Mouse (Mus musculus): ENCODE results near the gene Ugt1a1. TPM values are rescaled to one million over a fixed set of nuclear protein-coding genes. Genes with fewer than 3 reads are reported as not detected.

The Ugt1a1 gene
- polyA plus RNA-seq, 1 experiment from 2014 or later, result not detected

DNA sequence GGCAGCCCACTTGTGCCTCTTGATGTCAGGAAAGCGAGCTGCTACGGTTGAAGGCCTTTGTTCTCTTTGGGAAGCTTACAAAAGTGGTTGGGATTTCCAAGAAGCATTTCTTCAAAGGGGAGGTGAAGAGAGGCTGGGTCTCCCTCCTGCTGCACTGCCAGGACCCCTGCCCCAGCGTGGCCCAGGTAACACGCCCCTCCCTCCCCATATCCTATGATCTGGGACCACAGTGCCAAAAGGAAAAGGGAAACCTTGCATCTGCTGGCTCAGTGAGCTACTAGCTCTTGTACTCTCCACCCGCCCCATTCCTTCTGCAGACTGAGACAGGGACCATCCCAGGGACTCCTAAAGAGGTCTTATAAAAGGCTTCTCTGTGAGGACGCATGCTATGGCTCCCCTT lies 45.9 kb downstream of the Ugt1a1 start:
- no peaks in the 10 kb centered on the region for H3K27me3 ChIP-seq (replicated peaks; ENCODE audit: control insufficient read depth, insufficient read depth, low read length)
- H3K4me3 ChIP-seq (ENCODE audit: low read depth, low read length), result no peak overlapping the region
- H3K4me2 ChIP-seq (ENCODE audit: low read length), result no peak overlapping the region
- H3K9ac ChIP-seq (ENCODE audit: low read length), result no peak overlapping the region
- WGBS, result 84% methylated on average over 6 of the region's 6 CpGs
- H3K36me3 ChIP-seq (ENCODE audit: control insufficient read depth, insufficient read depth, low read length), result peaks cover 36% of the 10 kb centered on the region
- H3K27ac ChIP-seq (ENCODE audit: low read depth, low read length), result no peak overlapping the region
- H3K9me3 ChIP-seq (replicated peaks; ENCODE audit: control insufficient read depth, low read length), result peaks cover 47% of the 10 kb centered on the region
- H3K4me1 ChIP-seq (ENCODE audit: control insufficient read depth, insufficient read depth, low read length), result no peaks in the 10 kb centered on the region
- DNase-seq (ENCODE audit: low spot score) (no peak), ATAC-seq (no peak)

DNA sequence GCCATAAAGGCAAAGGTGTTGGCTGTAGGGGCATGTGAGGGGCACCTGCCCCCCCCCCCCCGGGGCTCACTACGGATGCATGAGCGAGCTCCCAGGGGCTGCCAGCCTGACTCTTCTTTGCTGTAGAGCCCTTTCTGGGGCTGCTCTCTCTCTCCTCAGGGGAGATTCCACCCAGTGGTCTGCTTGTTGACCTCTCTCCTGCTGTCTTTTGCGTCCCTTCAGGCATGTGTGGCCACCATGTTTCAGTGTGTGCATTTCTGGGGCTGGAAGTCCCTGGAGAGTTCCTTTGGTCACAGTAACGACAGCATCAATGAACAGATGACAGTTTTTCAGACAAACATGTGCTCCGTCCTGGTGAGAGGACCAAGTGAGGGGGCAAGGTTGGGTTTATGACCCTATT lies 46.6 kb downstream of the Ugt1a1 start:
- no peaks in the 10 kb centered on the region for H3K27me3 ChIP-seq (replicated peaks; ENCODE audit: control insufficient read depth, insufficient read depth, low read length)
- no peaks in the 10 kb centered on the region for H3K4me1 ChIP-seq (ENCODE audit: control insufficient read depth, insufficient read depth, low read length)
- ATAC-seq (no peak), DNase-seq (ENCODE audit: low spot score) (no peak)
- no peak overlapping the region for H3K4me3 ChIP-seq (ENCODE audit: low read depth, low read length)
- peaks cover 43% of the 10 kb centered on the region for H3K36me3 ChIP-seq (ENCODE audit: control insufficient read depth, insufficient read depth, low read length)
- peaks cover 41% of the 10 kb centered on the region for H3K9me3 ChIP-seq (replicated peaks; ENCODE audit: control insufficient read depth, low read length)
- no peak overlapping the region for H3K4me2 ChIP-seq (ENCODE audit: low read length)
- H3K27ac ChIP-seq (ENCODE audit: low read depth, low read length), result no peak overlapping the region
- H3K9ac ChIP-seq (ENCODE audit: low read length), result no peak overlapping the region
- WGBS, result 74% methylated on average over 6 of the region's 6 CpGs

DNA sequence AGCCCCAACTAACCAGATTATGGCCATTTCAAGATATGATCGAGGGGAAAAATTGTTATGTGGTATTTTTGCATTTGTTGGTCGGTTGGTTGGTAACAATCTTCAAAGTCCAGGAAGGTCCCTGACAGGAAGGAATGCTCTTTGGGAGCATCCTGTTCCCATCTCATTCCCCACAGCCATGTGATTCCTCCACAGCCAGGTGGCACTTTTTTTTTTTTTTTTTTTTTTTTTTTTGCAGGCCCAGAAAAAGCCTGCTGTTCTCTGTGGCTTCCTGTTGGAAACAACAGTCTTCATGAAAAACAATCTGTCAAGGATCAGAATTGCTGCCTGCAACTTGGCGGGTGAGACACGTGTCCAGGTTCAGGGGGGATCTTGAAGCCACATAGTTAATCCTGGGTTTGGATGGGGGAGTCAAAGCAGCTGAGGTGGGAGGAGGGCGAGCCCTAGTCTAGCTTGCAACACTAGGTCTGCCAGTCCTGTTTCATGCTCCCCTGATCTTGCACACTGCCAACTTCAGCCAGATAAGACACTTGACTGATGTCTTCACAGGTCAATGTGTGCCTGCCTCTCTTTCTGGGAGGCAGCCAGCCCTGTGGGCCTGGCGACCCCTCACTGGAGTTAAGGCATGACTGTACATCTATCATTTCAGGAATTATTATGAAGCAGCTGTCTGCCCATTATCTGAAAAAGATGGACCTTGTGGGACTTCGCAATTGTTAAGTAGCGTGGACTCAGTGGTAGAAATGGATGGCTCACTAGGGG lies 47.3 kb downstream of the Ugt1a1 start:
- Histone ChIP-seq H3K4me2 (ENCODE audit: low read length) (no peak overlapping the region), H3K9ac (ENCODE audit: low read length) (no peak overlapping the region), H3K9me3 (replicated peaks; ENCODE audit: control insufficient read depth, low read length) (peaks cover 36% of the 10 kb centered on the region), H3K4me3 (ENCODE audit: low read depth, low read length) (no peak overlapping the region), H3K36me3 (ENCODE audit: control insufficient read depth, insufficient read depth, low read length) (peaks cover 50% of the 10 kb centered on the region), H3K4me1 (ENCODE audit: control insufficient read depth, insufficient read depth, low read length) (no peaks in the 10 kb centered on the region), H3K27me3 (replicated peaks; ENCODE audit: control insufficient read depth, insufficient read depth, low read length) (no peaks in the 10 kb centered on the region), H3K27ac (ENCODE audit: low read depth, low read length) (no peak overlapping the region)
- ATAC-seq (no peak), DNase-seq (ENCODE audit: low spot score) (no peak)
- WGBS, result 82% methylated on average over 8 of the region's 8 CpGs

DNA sequence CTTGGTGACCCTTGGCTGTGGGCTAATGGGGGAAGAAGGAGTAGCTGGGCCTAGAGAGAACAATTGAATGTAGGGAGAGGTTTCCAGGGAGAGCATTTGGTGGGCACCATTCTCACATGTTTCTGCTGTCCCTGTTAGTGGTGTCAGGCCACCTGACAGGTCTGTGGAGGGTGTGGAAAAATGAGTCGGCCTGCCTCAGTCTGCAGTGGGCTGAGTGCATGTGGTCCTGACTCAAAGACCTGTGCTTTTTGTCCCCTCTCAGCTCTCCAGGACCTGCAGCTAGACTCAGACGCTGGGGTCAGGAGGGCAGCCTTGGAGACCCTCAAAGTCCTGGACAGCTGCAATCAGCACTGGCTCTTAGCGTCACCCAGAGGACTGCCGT lies 47.9 kb downstream of the Ugt1a1 start:
- DNase-seq (ENCODE audit: low spot score) (no peak), ATAC-seq (peak; percentile 9)
- no peak overlapping the region for H3K4me3 ChIP-seq (ENCODE audit: low read depth, low read length)
- H3K4me2 ChIP-seq (ENCODE audit: low read length), result no peak overlapping the region
- H3K27ac ChIP-seq (ENCODE audit: low read depth, low read length), result no peak overlapping the region
- peaks cover 31% of the 10 kb centered on the region for H3K9me3 ChIP-seq (replicated peaks; ENCODE audit: control insufficient read depth, low read length)
- 83% methylated on average over 4 of the region's 4 CpGs for WGBS
- H3K4me1 ChIP-seq (ENCODE audit: control insufficient read depth, insufficient read depth, low read length), result no peaks in the 10 kb centered on the region
- peaks cover 56% of the 10 kb centered on the region for H3K36me3 ChIP-seq (ENCODE audit: control insufficient read depth, insufficient read depth, low read length)
- no peaks in the 10 kb centered on the region for H3K27me3 ChIP-seq (replicated peaks; ENCODE audit: control insufficient read depth, insufficient read depth, low read length)
- no peak overlapping the region for H3K9ac ChIP-seq (ENCODE audit: low read length)

DNA sequence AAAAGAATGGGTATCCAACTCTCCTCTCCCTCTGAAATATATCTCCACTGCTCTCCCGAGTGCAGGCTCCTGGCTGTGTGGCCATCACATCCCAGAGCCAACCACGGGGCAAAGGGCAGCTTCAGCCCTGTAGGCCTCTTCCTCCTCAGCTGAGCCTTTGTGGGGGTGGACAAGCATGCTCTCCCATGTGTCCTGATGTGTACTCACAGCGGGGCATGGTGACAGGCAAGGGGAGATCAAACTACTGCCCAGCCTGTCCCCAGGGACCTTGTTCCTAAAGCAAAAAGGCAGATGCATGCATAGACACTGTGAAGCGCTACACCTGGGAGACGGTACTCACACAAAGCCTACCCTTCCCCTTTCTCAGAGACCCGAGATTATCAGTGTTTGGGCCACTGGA lies 48.4 kb downstream of the Ugt1a1 start:
- ATAC-seq (0 out of 2 replicates have a peak, but pooled peaks have one; percentile 5), DNase-seq (ENCODE audit: low spot score) (no peak)
- WGBS, result 85% methylated on average over 6 of the region's 6 CpGs
- Histone ChIP-seq H3K9me3 (replicated peaks; ENCODE audit: control insufficient read depth, low read length) (peaks cover 26% of the 10 kb centered on the region), H3K4me3 (ENCODE audit: low read depth, low read length) (no peak overlapping the region), H3K4me1 (ENCODE audit: control insufficient read depth, insufficient read depth, low read length) (no peaks in the 10 kb centered on the region), H3K36me3 (ENCODE audit: control insufficient read depth, insufficient read depth, low read length) (peaks cover 60% of the 10 kb centered on the region), H3K4me2 (ENCODE audit: low read length) (no peak overlapping the region), H3K27me3 (replicated peaks; ENCODE audit: control insufficient read depth, insufficient read depth, low read length) (no peaks in the 10 kb centered on the region), H3K9ac (ENCODE audit: low read length) (no peak overlapping the region), H3K27ac (ENCODE audit: low read depth, low read length) (no peak overlapping the region)

DNA sequence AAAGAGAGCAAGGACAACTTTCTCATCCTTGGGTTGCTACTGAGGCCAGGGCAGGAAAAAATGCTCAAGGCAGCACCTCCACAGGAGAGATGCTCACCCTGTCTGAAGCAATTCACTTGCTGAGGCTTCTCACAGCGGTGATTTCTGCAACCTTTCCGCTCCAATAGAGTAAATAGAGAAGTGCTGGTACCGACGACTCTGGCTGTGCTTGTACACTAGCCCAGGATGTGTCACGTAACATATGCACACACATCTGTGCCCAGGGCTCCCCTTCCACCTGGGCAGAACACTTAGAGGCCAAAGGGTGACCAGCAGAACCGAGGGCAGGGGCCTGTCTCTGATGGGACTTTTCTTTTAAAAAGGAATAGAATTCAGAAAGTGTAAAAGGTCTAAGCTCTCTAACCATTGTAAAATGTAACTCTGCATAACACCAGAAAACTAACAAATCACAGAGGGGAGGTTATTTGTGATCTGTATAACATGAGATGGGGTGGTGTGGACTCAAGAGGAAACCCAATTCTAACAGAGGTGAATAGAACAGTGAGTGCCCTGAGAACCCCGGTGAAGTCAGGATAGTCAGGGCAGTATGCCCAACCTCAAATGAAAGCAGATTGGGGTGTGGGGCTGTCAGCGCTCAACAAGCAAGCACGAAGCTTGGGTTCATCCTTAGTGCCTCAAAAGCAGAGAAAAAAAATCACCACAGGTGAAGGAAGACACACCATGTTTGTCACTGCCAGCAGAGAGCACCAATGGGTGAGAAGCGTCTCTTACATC lies 49.0 kb downstream of the Ugt1a1 start:
- Histone ChIP-seq H3K27me3 (replicated peaks; ENCODE audit: control insufficient read depth, insufficient read depth, low read length) (no peaks in the 10 kb centered on the region), H3K9ac (ENCODE audit: low read length) (no peak overlapping the region), H3K4me3 (ENCODE audit: low read depth, low read length) (no peak overlapping the region), H3K27ac (ENCODE audit: low read depth, low read length) (no peak overlapping the region), H3K36me3 (ENCODE audit: control insufficient read depth, insufficient read depth, low read length) (peaks cover 67% of the 10 kb centered on the region), H3K9me3 (replicated peaks; ENCODE audit: control insufficient read depth, low read length) (peaks cover 20% of the 10 kb centered on the region), H3K4me1 (ENCODE audit: control insufficient read depth, insufficient read depth, low read length) (no peaks in the 10 kb centered on the region), H3K4me2 (ENCODE audit: low read length) (no peak overlapping the region)
- no peak for ATAC-seq
- 86% methylated on average over 10 of the region's 10 CpGs for WGBS
- no peak for DNase-seq (ENCODE audit: low spot score)

DNA sequence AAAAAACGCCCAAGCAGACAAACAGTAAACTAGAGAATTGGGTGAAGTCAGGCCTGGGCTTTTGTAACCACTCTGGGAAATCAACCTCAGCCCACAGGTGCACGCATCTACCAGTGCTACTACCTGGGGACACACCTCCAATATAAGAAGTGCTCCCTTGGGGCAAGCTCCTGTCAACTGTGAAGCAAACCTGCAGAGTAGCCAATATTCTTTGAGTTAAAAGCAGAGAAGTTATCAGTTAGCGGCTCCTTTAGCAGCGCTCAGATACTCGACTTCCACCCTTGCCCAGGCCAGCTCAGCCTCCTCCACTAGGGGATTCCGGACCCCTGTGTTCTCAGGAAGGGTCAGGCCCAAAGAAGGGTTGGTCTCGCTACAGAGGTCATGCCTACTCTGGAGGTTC lies 49.9 kb downstream of the Ugt1a1 start:
- 88% methylated on average over 7 of the region's 7 CpGs for WGBS
- 0 out of 2 replicates have a peak, but pooled peaks have one; percentile 2 for ATAC-seq

DNA sequence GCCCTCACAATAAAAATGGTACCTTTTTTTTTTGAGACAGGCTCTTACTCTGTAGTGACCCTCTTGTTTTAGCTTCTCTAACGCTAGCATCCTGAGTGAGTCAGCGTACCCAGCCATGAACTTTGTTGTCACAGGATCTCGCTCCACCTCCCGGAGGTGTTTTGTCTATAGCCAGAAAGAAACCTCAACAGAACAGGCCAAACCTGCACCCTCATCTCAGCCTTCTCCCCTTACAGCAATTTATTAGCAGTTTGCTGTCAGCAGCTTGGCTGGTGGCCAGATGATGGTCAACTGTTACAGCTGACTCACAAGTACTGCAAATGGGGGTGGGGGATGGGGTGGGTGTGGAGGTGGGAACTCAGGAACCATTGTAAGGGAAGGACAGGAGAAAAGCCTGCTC lies 50.5 kb downstream of the Ugt1a1 start:
- no peaks in the 10 kb centered on the region for H3K27me3 ChIP-seq (replicated peaks; ENCODE audit: control insufficient read depth, insufficient read depth, low read length)
- H3K4me1 ChIP-seq (ENCODE audit: control insufficient read depth, insufficient read depth, low read length), result no peaks in the 10 kb centered on the region
- DNase-seq (ENCODE audit: low spot score) (peak; percentile 75), ATAC-seq (no peak)
- 87% methylated on average over 4 of the region's 4 CpGs for WGBS
- H3K36me3 ChIP-seq (ENCODE audit: control insufficient read depth, insufficient read depth, low read length), result peaks cover 82% of the 10 kb centered on the region
- no peak overlapping the region for H3K4me3 ChIP-seq (ENCODE audit: low read depth, low read length)
- no peak overlapping the region for H3K27ac ChIP-seq (ENCODE audit: low read depth, low read length)
- H3K9ac ChIP-seq (ENCODE audit: low read length), result no peak overlapping the region
- H3K9me3 ChIP-seq (replicated peaks; ENCODE audit: control insufficient read depth, low read length), result peaks cover 5% of the 10 kb centered on the region
- H3K4me2 ChIP-seq (ENCODE audit: low read length), result no peak overlapping the region

More for the DNA sequence above, 49.9 kb downstream of the Ugt1a1 start:
- H3K9me3 ChIP-seq (replicated peaks; ENCODE audit: control insufficient read depth, low read length), result peaks cover 10% of the 10 kb centered on the region
- DNase-seq (ENCODE audit: low spot score), result no peak
- no peak overlapping the region for H3K4me2 ChIP-seq (ENCODE audit: low read length)
- no peaks in the 10 kb centered on the region for H3K27me3 ChIP-seq (replicated peaks; ENCODE audit: control insufficient read depth, insufficient read depth, low read length)
- peaks cover 76% of the 10 kb centered on the region for H3K36me3 ChIP-seq (ENCODE audit: control insufficient read depth, insufficient read depth, low read length)
- no peak overlapping the region for H3K9ac ChIP-seq (ENCODE audit: low read length)
- no peak overlapping the region for H3K27ac ChIP-seq (ENCODE audit: low read depth, low read length)
- no peak overlapping the region for H3K4me3 ChIP-seq (ENCODE audit: low read depth, low read length)
- no peaks in the 10 kb centered on the region for H3K4me1 ChIP-seq (ENCODE audit: control insufficient read depth, insufficient read depth, low read length)

DNA sequence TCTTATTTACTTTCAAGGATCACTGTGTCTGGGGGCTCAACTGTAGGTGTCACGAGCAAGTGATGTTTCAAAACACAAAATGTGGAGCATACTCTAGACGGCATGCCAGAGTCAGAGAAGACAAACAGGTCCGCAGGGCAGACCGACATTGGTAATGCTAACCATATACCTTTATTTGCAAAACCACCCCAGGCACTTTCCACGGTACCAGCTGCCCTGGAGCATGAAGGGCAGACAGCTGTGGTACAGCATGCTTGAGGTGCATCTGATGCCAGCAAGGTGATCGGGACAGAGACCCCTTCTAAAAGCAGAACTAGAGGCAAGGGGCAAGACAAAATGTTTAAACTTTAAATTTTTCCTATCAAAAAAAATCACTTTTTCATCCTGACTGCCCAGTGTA lies 51.2 kb downstream of the Ugt1a1 start:
- Histone ChIP-seq H3K27me3 (replicated peaks; ENCODE audit: control insufficient read depth, insufficient read depth, low read length) (no peaks in the 10 kb centered on the region), H3K4me3 (ENCODE audit: low read depth, low read length) (no peak overlapping the region), H3K36me3 (ENCODE audit: control insufficient read depth, insufficient read depth, low read length) (peaks cover 89% of the 10 kb centered on the region), H3K4me2 (ENCODE audit: low read length) (no peak overlapping the region), H3K9me3 (replicated peaks; ENCODE audit: control insufficient read depth, low read length) (no peaks in the 10 kb centered on the region), H3K4me1 (ENCODE audit: control insufficient read depth, insufficient read depth, low read length) (no peaks in the 10 kb centered on the region), H3K27ac (ENCODE audit: low read depth, low read length) (no peak overlapping the region), H3K9ac (ENCODE audit: low read length) (no peak overlapping the region)
- ATAC-seq (no peak), DNase-seq (ENCODE audit: low spot score) (no peak)
- 77% methylated on average over 6 of the region's 6 CpGs for WGBS

Data from forebrain, embryonic 14.5 days (tissue).